Mouse (Mus musculus) spleen, postnatal 4 days (tissue): Measurements from ENCODE around the gene Gdf15.
A peak's percentile ranks its signal among the peaks of the same experiment; 100 is the strongest.

Experiments
- DNase-seq, 2 experiments: peaks; one replicate each; pipeline ENCODE4 v3.0.0; 2022; ENCODE audit warnings: low spot score in 2 of 2

Gdf15 gene

GRCm38 (mm10) chr8:70632346-70632892 lies at the start of gene Gdf15:
TSS of gene Gdf15 (minus strand) at chr8:70632456.
- DNase-seq = no peak

DNA sequence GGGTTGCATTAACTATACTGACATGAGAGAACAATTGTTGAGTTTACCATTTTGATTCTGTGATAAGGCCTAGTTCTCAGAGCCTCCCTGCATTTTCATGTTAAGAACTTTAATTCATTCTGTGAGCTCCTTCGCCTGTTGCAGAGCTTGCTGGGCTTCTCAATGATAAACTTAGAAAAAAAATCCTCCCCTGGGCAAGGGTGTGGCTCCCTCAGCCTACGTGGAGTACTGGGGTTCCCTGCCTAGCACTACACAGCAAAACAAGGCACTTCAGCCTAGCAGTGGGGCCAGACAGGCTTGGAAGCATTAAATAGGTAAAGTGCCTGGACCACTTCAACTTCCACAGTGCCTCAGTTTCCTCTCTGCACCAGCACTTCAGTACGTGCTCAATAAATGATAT lies 49.2 kb upstream of the Gdf15 start:
- DNase-seq = no peak

DNA sequence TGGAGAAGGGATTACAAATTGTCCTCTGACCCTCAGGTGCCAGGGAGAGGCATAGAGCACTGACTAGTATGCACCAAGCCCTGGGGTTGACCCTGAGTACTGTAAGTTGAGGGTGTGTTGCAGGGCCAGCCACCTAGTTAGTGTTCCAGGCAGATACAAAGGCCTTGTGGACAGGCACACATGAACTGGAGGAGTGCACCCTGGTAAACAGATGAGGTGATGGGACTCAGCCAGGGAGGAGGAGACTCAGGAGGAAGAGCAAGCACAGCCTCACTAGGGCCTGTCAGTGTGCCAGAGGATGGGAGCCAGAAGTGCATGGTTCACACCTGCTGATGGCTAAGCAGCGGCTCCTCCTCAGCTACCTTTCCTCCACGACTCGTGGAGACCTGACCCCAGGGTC lies 47.8 kb upstream of the Gdf15 start:
- DNase-seq = no peak

DNA sequence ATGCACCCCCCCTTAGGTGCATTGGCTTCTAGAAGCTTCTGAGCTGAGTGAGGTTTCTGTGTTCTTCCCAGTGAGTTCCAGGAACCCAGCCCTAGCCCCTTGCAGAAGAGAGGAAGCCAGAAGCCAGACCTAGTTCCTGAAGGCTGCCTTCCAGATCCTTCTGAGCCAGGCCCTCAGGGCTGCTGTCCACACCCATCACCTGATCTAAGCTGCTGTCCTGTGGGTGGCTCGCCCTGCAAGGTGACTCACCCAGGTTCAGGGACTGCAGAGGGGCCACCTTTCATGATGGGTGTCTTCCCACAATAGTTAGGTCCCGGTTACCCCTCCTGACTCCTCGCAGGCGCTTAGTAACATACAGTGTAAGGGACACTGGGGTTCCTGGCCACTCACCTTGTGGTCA lies 47.1 kb upstream of the Gdf15 start:
- no peak for DNase-seq

DNA sequence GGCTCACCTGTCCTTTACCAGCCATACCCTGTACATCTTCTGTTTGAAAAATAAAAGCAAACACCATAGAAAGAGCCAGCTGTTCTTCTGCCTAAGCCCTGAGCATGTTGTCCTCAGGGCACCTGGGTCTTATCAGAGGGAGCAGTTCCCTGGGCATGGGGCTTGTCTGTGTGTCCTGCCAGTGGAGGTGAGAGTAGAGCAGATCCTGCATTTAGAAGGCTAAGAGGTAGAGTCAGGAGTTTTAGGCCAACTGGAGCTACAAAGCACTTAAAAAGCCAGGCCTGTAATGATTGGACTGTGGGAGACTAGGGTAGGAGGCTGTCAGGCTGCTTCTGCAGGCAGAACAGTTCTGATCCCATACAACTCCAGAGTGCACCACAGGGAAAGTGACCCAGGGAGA lies 46.4 kb upstream of the Gdf15 start:
- DNase-seq = no peak

DNA sequence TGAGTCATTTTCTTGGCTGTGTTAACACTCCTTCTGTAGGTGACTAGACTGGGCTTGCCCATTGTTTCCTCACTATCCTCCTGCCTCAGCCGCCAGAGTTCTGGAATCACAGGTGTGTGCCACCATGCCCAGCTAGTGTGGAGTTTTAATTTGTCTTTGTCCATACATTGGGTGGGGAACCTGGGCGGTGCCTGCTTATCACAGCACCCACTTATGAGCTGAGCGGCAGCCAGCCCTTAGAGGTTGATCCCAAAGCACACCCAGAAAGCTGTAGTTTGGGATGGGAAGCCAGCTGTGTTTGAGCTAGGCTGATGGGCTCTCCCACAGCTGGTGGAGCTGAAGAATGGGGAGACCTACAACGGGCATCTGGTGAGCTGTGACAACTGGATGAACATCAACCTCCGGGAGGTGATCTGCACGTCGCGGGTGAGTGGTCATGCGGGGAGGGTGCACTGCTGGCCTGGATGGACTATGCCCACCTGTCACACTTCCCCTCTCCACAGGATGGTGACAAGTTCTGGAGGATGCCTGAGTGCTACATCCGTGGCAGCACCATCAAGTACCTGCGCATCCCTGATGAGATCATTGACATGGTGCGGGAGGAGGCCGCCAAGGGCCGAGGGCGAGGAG lies 45.3 kb upstream of the Gdf15 start:
- DNase-seq = no peak

GRCm38 (mm10) chr8:70675336-70675735 lies 43.1 kb upstream of the Gdf15 start:
- no peak for DNase-seq

DNA sequence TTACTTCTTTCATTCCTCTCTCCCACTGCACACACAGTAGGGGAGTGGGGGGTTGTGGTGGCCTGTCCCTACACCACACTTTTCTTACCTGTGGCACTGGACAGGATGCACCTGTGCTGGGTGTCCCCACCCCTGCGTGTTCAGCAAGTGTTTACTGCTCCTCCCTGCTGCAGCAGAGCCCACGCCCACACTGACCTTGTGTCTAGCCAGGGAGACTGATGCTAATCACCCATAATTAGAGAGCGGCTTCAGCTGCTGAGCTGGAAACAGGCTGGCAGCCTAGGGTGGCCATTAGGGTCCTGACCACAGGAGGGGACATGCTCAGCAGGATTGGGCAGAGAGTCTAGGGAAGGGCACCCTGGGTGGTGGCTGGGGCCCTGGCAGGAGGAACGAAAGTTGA lies 42.5 kb upstream of the Gdf15 start:
- no peak for DNase-seq

GRCm38 (mm10) chr8:70674109-70674508 lies 41.9 kb upstream of the Gdf15 start:
- DNase-seq = no peak

DNA sequence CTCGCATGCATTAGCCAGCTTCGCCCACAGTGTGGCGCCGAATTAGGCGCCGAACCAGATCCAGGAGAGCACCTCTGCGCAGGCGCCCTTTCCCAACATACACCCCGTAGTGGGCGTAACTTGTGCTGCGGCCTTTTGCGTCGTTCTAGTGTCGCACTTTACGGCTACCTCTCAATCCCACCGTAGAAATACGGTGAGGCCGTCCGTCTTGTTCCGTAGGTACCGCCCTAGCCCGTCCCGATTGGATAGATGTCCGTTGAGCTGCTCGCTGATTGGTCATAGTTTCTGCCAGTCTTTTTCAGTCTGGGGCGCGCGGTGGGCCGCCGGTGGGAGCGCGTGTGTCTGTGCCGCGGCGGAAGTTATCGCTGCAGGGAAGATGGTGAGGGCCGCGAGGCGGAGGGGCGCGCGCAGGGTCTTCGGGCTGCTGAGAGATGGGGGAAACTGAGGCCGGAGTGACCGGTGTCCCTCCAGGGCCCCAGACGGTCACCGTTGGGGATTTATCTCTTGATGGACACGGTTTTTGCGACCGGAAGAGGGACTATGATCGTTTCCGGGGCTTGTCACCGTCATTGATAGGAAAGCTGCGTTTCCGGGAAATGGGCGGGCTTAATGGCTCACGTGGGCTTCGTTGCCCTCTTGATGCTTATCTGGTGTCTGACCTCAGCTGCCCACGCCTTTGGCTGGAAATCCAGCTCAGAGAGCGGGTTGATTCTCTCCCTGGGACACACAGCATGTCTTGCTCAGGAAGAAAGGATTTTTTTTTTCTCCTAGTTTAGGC lies 41.0 kb upstream of the Gdf15 start, which contains the start of gene Lsm4:
Gene Lsm4 (plus strand): TSS at position 170 of the 778 bp plus-strand sequence.
- peak; percentile 95 to 99 for DNase-seq

DNA sequence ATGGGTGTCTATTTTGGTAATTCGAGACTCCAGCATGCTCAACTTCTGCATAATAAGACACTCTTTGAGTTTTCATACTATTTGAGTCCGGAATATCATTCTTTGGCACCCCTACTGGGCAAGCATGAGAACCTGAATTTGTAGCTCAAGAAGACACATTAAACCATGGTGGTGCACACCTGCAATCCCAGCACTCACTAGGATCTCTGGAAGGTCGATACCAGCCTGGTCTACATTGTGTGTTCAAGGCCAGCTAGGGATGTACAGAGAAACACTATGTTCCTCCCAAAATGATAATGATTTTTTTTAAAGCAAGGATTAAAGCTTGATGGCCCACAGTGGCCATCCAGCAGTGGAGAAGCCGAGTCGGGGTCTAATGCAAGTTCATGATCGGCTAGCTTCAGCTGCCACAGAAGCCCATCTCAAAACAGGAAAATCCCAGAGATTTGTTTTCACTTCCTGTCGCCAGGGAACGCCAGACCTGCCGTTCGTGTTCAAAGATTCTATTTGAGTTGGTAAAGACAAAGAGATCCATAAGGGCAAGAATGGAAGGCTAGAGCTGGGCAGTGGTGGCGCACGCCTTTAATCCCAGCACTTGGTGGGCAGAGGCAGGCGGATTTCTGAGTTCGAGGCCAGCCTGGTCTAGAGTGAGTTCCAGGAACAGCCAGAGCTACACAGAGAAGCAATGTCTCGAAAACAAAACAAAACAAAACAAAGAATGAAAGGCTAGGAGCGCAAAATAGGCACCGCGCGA lies 40.2 kb upstream of the Gdf15 start:
- no peak for DNase-seq

DNA sequence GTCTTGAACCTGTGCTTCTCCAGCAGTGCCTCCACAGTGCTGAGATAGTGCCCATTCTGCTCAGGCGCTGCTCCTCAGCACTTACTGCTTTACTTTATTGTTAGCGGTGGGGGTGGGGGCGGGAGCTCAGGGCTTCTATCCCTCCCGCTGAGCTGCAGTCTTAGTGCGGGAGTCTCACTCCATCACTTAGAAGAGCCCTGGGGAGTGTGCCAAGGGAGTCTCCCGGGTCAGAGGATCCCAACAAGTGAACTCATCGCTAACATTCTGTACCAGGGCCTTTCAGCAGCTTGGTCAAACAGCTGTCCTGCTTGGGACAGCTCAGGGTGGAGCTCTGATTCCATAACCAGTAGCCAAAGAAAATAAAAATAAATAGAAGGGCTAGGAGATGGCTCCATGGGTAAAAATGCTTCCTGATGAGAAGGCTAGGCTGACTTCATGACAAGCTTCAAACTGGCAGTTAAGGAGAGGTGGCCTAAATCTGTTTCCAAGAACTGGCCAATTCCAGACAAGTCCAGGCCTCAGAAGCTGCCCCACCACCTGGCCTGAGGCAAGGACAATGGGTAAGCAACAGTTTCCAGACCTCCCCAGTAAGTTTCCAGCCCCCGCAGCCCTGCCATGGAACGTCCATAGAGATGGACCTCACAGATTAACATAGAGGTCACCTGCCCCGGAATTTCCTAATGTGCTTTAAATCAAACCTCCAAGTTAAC lies 39.5 kb upstream of the Gdf15 start:
- DNase-seq = no peak

DNA sequence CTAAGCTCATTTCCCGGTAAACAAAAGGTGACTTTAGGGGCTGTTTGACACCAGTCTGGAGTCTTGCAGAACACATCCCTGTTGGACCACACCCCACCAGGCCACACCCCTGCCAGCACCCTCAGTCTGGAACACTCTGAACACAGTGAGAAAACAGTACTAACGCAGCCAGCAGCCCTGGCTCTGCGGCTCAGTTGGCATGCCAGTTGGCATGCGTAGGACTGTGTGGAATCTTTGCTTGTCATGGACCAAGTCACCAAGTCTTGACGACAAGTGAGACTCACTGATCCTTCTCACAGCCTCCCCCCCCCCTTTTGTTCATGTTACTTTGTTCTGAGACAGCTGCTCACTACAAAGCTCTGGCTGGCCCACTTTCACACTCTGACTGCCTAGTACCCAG lies 34.8 kb upstream of the Gdf15 start:
- no peak for DNase-seq

GRCm38 (mm10) chr8:70665599-70665998 lies 33.3 kb upstream of the Gdf15 start:
- no peak for DNase-seq

GRCm38 (mm10) chr8:70664631-70665030 lies 32.4 kb upstream of the Gdf15 start:
- no peak for DNase-seq

DNA sequence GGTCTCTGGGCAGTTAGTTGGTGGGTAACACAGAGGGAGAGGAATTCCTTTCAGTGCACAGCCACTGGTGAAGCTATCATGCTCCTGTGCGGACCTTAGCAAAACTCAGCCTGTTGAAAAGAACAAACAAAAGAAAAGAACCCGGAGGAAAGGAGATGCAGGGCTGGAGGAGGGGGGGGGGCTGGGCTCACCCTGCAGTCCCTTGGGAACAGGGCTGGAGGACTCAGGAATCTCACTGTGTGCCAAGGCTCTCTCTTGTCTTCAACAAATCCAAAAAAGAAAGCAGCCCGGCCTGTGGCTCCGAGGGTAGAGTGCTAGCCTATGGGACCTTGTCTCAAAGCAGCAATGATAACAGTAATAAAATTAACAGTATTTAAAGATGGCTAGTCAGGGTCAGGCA lies 31.4 kb upstream of the Gdf15 start:
- DNase-seq = no peak

GRCm38 (mm10) chr8:70660273-70660725 lies 28.0 kb upstream of the Gdf15 start, which contains the start of gene Pgpep1:
TSS of gene Pgpep1 (minus strand) at chr8:70660388.
- no peak for DNase-seq

GRCm38 (mm10) chr8:70659604-70660272 lies 27.5 kb upstream of the Gdf15 start:
- DNase-seq = peak; percentile 88 to 94

DNA sequence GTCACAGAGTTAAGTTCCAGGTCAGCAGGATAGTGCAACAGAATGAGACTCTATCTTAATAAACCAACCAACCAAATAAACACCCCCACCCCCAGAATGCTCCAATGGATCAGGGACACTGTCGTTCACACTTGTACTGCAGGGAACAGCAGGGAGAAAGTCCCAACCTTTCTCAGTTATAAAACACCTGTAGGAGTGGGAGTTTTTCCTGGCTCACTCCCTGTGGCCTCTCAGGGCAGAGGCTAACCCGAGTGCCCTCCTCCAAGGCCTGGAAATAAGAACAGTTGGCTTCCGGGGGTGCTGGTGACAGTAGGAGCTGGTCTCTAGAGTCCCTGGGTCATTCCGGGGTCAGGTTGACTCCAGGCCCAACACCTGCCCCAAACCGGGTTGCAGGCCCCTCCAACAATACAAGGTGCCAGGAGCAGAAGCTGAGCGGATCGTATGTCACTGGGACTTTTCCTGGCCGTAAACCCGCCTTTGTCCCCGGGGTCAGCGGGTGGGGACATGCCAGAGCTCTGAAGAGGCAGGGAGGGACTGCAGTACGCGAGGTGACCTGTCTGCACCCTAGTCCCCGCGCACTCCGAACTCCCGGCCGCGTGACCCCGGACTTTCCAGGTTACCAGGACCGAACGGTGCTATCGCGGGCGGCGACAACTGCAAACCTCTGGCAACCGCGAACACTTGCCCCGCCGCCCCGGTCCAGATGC lies 26.8 kb upstream of the Gdf15 start:
- DNase-seq = no peak

- DNase-seq = no peak
Measured at GRCm38 (mm10) chr8:70657739-70658138, 25.5 kb upstream of the Gdf15 start.
